Mouse (Mus musculus): Measurements from ENCODE around the gene Capn3.

- TF ChIP-seq POLR2A (IDR thresholded peaks at IDR 0.05; ENCODE audit: low read depth, low read length) = no peak
- no peak for TF ChIP-seq CTCF (IDR thresholded peaks at IDR 0.05; ENCODE audit: extremely low read depth, insufficient read length, insufficient replicate concordance, low read depth, low read length)
Measured at GRCm38 (mm10) chr2:120444486-120444885, 11.3 kb upstream of the Capn3 start.

Data from small intestine, adult 2 months (tissue).